Mouse (Mus musculus) cerebellum, adult 2 months (tissue): ENCODE results near the gene Ghr. TPM values are rescaled to one million over a fixed set of nuclear protein-coding genes. Genes with fewer than 3 reads are reported as not detected.
A peak's percentile ranks its signal among the peaks of the same experiment; 100 is the strongest.

ENCODE experiments used
- DNase-seq, 2 experiments: peaks; one replicate each; pipeline ENCODE4 v3.0.0; 2021
- H3K27ac ChIP-seq: fragments of 200-500 bp; 2 replicates; pipeline ENCODE4 v1.5.1; 2012; ENCODE audit warnings: low read length, control low read depth, inconsistent platforms; ENCODE audit not compliant: insufficient read depth
- H3K27me3 ChIP-seq: fragments of 200-500 bp; 2 replicates; pipeline ENCODE4 v1.6.1; 2012; ENCODE audit warnings: inconsistent platforms, mild to moderate bottlenecking, low read length, moderate library complexity; ENCODE audit not compliant: control insufficient read depth, insufficient read depth
- H3K4me1 ChIP-seq: fragments of 200-500 bp; 2 replicates; pipeline ENCODE4 v1.6.1; 2011; ENCODE audit warnings: low read length; ENCODE audit not compliant: control insufficient read depth, insufficient read depth
- H3K4me3 ChIP-seq: fragments of 200-500 bp; replicated peaks from 2 replicates; pipeline ENCODE3; 2011; ENCODE audit warnings: mild to moderate bottlenecking, low read depth, low read length, control low read depth; ENCODE audit not compliant: insufficient read depth
- CTCF ChIP-seq: fragments of 200-500 bp; IDR thresholded peaks from 2 replicates; pipeline ENCODE4 v1.5.1; 2011; ENCODE audit warnings: low read depth, mild to moderate bottlenecking, control low read depth, low read length, moderate library complexity, borderline replicate concordance; ENCODE audit not compliant: insufficient read depth
- POLR2A ChIP-seq: fragments of 200-500 bp; IDR thresholded peaks from 2 replicates; pipeline ENCODE4 v1.6.1; 2011; ENCODE audit warnings: low read length, control low read depth, borderline replicate concordance; ENCODE audit not compliant: insufficient read depth
- WGBS: fragments of 180-500 bp; shearing (Covaris S2); methylation state at CpG from one replicate; pipeline ENCODE4 v1.1.7; 2018; 5-methylcytosine and 5-hydroxymethylcytosine counted together
- polyA plus RNA-seq: library from polyadenylated mRNA; depleted of rRNA; stranded (reverse); fragments of >200 nt; gene quantifications from 2 replicates; pipeline ENCODE4 v1.2.3, GENCODE M21; 2012

Ghr gene
- polyA plus RNA-seq, 1 experiment, result 5.0 TPM

DNA sequence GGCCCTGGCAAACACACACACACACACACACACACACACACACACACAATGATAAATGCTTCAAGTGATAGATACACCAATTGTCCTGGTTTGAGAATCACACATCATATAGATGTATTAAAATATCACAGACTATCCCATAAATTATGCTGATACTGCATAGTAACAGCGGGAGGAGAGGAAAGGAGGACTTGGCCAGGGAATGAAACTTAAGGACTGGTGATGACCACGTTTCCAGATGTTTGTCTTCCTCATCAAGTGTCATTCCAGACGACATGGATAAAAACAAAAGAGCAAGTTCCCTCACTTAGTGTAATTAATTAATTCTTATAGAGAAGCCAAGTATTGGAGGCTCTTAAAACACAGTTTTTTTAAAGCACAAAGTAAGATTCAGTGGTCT lies 236.6 kb downstream of the Ghr start:
- Histone ChIP-seq H3K4me3 (no peak overlapping the region), H3K4me1 (peaks cover 5% of the 10 kb centered on the region), H3K27ac (no peak overlapping the region), H3K27me3 (no peaks in the 10 kb centered on the region)
- no peak for DNase-seq
- no peak for TF ChIP-seq POLR2A
- TF ChIP-seq CTCF, result no peak
- 92% methylated on average over 3 of the region's 3 CpGs for WGBS

DNA sequence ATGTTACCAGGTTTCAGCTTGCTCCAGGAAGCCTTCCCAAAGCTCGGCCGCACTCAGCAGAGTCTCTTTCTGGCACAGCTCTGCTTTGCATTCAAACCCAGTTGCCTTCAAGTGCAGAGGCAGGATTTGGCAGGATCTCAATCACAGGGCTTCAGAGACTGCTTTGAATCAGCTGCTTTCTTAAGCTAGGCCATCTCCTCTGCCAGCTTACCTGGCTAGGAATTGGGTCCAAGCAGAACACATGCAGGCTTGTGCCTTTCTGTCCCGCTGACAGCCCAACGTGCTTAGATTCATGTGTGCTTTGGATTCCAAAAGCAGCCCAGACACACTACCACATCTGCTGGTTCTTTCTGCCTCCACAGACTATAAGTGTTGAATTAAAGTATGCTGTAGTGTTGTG lies 238.7 kb downstream of the Ghr start:
- peak in 1 of 2 experiments; percentile 6 for DNase-seq
- TF ChIP-seq CTCF (no peak), POLR2A (no peak)
- H3K4me3 ChIP-seq, result no peak overlapping the region
- H3K4me1 ChIP-seq, result peaks cover 6% of the 10 kb centered on the region
- no peak overlapping the region for H3K27ac ChIP-seq
- no peaks in the 10 kb centered on the region for H3K27me3 ChIP-seq
- 35% methylated on average over 4 of the region's 4 CpGs for WGBS

DNA sequence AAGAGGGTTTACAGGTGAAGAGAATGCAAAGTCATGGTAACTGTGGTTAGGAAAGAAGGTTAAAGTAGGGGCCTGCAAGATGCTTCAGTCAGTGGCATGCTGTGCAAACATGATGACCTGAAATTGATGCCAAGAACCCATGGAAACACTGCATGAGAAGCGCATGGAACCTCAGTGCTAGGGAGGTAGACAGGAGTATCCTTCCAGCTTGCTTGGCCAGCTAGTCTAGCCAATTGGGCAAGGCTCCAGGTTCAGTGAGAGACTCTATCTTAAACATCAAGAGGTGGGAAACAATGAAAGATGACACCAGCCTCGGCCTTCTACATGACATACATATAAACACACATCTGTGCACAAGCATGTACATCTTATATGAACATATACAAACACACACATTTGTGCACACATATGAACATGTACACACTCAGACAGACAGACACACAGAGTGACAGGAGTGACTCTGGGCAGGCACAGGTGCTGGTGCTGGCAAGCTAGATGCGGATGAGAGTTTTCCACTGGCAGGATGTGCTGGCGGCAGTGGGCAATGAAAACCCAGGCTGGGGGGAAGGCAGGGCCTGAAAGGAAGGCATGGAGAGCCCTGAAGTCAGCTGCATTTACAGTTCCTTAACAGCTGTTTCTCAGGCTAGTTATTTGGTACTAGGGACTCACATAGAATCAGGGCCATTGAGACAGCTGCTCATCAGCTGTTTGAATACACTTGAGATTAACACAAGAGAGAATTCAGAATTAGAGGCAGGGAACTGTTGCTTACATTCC lies 241.3 kb downstream of the Ghr start:
- H3K27ac ChIP-seq, result no peak overlapping the region
- H3K4me3 ChIP-seq, result no peak overlapping the region
- DNase-seq, result peak in 1 of 2 experiments; percentile 17
- H3K4me1 ChIP-seq, result peaks cover 6% of the 10 kb centered on the region
- TF ChIP-seq CTCF (no peak), POLR2A (no peak)
- 26% methylated on average over 4 of the region's 4 CpGs for WGBS
- no peaks in the 10 kb centered on the region for H3K27me3 ChIP-seq

DNA sequence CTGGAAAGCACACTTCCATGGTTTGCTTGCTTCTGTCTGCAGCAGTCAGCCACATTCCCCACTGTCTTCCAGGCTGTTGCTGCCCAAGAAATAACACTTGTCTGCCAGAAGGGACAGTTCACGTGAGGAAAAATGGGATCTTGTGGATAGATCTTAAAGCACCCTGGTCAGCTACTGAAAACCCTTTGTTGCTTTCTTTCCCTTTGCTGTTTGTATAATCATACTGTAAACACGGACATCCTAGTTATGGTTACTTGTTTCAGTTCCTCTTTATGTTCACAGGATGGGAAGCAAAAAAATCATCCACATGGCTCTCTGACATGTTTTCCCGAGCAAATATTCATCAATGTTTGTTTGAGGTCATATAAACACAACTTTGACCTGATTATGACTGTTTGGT lies 243.4 kb downstream of the Ghr start:
- no peak for TF ChIP-seq CTCF
- no peak for DNase-seq
- H3K4me3 ChIP-seq, result no peak overlapping the region

DNA sequence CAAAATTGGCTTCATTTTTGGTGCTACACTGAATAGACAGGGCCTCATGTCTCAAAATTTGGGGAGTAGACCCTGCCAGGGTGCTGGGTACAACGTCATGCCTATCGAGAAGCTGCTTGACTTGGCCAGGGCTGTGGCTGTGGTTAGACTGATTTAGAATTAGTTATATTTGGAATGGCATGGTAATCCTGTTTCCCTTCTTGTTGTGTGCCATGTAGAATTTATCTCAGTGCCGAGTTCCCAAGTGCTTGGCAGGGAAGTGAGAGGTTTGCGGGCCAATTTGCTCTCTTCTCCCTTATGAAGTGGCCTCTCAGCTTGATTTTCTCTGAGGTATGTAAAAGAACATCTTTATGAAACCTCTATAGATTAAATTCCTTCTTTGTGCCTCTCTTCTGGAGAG lies 250.8 kb downstream of the Ghr start:
- Histone ChIP-seq H3K27me3 (no peaks in the 10 kb centered on the region), H3K27ac (no peak overlapping the region), H3K4me1 (no peaks in the 10 kb centered on the region), H3K4me3 (no peak overlapping the region)
- 67% methylated on average over 4 of the region's 4 CpGs for WGBS
- no peak for DNase-seq
- TF ChIP-seq CTCF (no peak), POLR2A (no peak)

More for the DNA sequence above, 243.4 kb downstream of the Ghr start:
- Histone ChIP-seq H3K27me3 (no peaks in the 10 kb centered on the region), H3K4me1 (peaks cover 6% of the 10 kb centered on the region), H3K27ac (no peak overlapping the region)
- 73% methylated on average over 3 of the region's 3 CpGs for WGBS

DNA sequence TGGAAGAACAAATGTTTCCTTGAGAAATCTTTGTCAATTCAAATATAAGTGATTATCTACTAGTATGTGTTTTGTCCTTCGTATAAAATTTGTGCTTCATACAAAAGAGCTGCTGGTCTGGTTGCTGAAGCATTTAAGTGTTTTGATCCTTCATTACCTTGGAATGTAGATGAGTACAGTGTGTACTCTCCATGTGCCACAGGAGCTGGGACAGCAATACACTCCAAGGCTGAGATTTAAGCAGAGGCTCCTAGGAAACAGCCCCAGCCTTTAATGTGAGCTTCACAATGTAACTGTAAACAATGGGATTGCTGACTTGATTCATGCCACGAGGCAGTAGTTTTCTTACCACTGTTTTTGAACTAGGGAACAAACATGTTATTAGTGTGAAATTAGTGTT lies 251.5 kb downstream of the Ghr start:
- H3K4me3 ChIP-seq, result no peak overlapping the region
- H3K27me3 ChIP-seq, result no peaks in the 10 kb centered on the region
- H3K4me1 ChIP-seq, result no peaks in the 10 kb centered on the region
- WGBS, result 53% methylated on average over 2 of the region's 2 CpGs
- no peak for TF ChIP-seq CTCF
- no peak for TF ChIP-seq POLR2A
- no peak overlapping the region for H3K27ac ChIP-seq
- no peak for DNase-seq

DNA sequence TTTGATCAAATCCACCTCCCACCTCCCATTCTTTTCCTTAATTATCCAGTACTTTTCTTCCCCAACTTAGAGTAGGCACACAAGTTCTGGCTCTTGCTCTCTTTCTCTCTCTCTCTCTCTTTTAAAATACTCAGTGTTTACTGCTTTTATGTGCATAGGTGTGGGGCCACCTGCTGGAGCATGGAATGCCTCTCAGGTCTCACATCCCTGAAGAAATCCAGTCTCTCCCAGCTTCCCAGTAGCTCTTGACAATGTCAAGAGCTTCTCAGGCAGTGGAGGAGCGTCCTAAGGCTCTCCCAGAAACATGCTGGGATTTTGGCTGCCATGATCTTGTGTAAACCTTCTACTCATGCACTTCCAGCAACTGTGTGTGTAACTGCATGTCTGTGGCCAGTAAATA lies 253.0 kb downstream of the Ghr start:
- Histone ChIP-seq H3K4me1 (no peaks in the 10 kb centered on the region), H3K27me3 (no peaks in the 10 kb centered on the region), H3K4me3 (no peak overlapping the region), H3K27ac (no peak overlapping the region)
- DNase-seq, result no peak
- TF ChIP-seq CTCF, result no peak
- no peak for TF ChIP-seq POLR2A
- 62% methylated on average over 1 of the region's 1 CpGs for WGBS

DNA sequence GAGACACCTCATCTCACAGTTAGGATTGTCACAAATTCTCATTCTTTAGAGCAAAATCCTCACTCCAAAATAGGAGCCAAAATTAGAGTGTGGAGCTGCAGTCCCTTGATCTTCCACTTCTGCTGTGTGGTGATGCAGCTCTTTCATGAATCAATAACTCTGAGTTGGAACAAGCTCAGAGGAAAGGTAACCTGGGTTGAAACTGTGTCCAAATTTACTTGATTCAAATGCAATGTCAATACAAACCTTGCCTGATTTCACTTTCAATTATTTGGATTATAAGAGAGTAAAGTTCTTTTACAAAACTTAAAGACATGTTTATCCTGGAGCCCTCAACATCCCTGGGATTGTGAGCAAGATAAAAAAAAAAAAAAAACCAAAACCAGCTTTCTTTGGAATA lies 260.3 kb downstream of the Ghr start:
- H3K27ac ChIP-seq, result no peak overlapping the region
- no peaks in the 10 kb centered on the region for H3K4me1 ChIP-seq
- H3K27me3 ChIP-seq, result no peaks in the 10 kb centered on the region
- no peak for DNase-seq
- no peak for TF ChIP-seq POLR2A
- TF ChIP-seq CTCF, result no peak
- H3K4me3 ChIP-seq, result no peak overlapping the region

DNA sequence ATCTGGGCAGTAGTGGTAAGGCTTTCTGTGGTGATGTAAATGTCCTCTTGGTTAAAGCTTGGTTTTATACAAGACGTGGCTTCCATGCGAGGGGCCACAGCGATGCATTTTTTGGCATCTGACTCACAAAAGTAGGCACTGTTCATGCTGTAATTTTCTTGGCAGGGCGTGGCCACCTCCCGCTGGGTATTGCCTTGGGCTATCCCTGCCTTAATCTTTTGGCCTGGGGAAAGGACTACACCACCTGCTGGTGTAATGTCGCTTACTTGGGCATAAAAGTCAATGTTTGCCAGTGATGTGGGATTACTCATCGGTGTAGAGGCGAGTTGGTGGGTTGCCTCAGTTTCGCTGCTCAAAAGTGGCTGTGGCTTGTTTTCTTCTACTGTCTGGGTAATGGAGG lies 263.4 kb downstream of the Ghr start:
- 68% methylated on average over 9 of the region's 9 CpGs for WGBS
- H3K4me3 ChIP-seq, result no peak overlapping the region
- no peak for DNase-seq
- no peaks in the 10 kb centered on the region for H3K4me1 ChIP-seq
- H3K27me3 ChIP-seq, result no peaks in the 10 kb centered on the region
- no peak for TF ChIP-seq POLR2A
- TF ChIP-seq CTCF, result no peak
- H3K27ac ChIP-seq, result no peak overlapping the region
